Mouse (Mus musculus) forebrain, embryonic 16.5 days (tissue): ENCODE results near the gene Ppia. TPM values are rescaled to one million over a fixed set of nuclear protein-coding genes. Genes with fewer than 3 reads are reported as not detected.

Experiments
- ATAC-seq: fragments of 200-750 bp; cut with Nextera tagmentation; 2 replicates; pipeline ENCODE4 v1.8.0; 2017; ENCODE audit warnings: mild to moderate bottlenecking, moderate library complexity
- H3K27ac ChIP-seq: fragments of 300-500 bp; sonication (generic); 2 replicates; pipeline ENCODE4 v1.5.1; 2014; ENCODE audit warnings: low read length, control low read depth
- H3K27me3 ChIP-seq: fragments of 300-500 bp; sonication (generic); replicated peaks from 2 replicates; pipeline ENCODE4 v1.6.1; 2014; ENCODE audit warnings: low read length; ENCODE audit not compliant: control insufficient read depth, insufficient read depth
- H3K36me3 ChIP-seq: fragments of 300-500 bp; sonication (generic); 2 replicates; pipeline ENCODE4 v1.6.1; 2014; ENCODE audit not compliant: control insufficient read depth, insufficient read depth
- H3K4me1 ChIP-seq: fragments of 300-500 bp; sonication (generic); replicated peaks from 2 replicates; pipeline ENCODE4 v1.6.1; 2014; ENCODE audit warnings: low read length; ENCODE audit not compliant: control insufficient read depth, insufficient read depth
- H3K4me2 ChIP-seq: fragments of 300-500 bp; sonication (generic); 2 replicates; pipeline ENCODE4 v1.6.1; 2014; ENCODE audit warnings: mild to moderate bottlenecking, low read length, control low read depth
- H3K4me3 ChIP-seq: fragments of 300-500 bp; sonication (generic); replicated peaks from 2 replicates; pipeline ENCODE4 v1.5.1; 2014; ENCODE audit warnings: mild to moderate bottlenecking, low read length, control low read depth
- H3K9ac ChIP-seq: fragments of 300-500 bp; sonication (generic); replicated peaks from 2 replicates; pipeline ENCODE4 v1.6.1; 2014; ENCODE audit warnings: low read depth, low read length, control low read depth
- H3K9me3 ChIP-seq: fragments of 300-500 bp; sonication (generic); 2 replicates; pipeline ENCODE4 v1.6.1; 2016; ENCODE audit warnings: low read length; ENCODE audit not compliant: control insufficient read depth
- WGBS: fragments of 180-500 bp; shearing (Covaris S2); extraction: QIAGEN DNeasy Blood & Tissue Kit; methylation state at CpG from one replicate; pipeline ENCODE4 v1.1.7; 2014; 5-methylcytosine and 5-hydroxymethylcytosine counted together
- polyA plus RNA-seq: library from polyadenylated mRNA; unstranded; fragments of >200 nt; fragmentation: Nextera tagmentation; extraction: Ambion mirVana; gene quantifications from 2 replicates; pipeline ENCODE4 v1.2.1, GENCODE M21; 2015

Gene Ppia
- polyA plus RNA-seq, 1 experiment from 2014 or later: 3,622 TPM

DNA sequence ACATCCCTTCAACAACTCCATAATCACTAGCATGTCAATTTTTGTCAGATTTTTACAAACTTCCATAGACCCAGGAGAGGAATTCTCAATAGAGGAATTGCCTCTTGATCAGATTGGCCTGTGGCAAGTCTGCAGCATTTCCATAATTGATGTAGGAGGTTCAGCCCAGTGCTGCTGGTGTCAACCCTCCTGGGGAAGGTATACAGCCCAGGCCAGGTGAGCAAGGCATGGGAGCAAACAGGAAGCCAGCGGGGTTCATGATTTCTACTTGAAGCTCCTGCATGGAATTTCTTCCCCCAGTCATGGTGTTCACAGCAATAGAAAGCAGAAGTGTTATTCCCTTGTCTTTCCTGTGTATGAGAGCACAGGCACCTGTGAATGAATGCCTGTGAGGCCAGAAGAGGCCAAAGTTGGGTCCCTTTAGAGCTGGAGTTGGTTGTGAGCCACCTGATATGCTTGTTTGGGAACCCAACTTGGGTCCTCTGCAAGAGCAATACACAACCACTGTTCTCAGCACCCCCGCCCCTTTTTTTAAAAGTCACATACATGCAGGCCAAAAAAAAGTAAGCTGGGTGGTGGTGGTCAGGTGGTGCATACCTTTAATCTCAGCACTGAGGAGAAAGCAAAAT is 5.6 kb downstream of the Ppia start:
- no peaks in the 10 kb centered on the region for H3K9me3 ChIP-seq
- ATAC-seq: no peak
- no peak overlapping the region for H3K4me3 ChIP-seq
- H3K9ac ChIP-seq: no peak overlapping the region
- no peak overlapping the region for H3K27ac ChIP-seq
- no peaks in the 10 kb centered on the region for H3K27me3 ChIP-seq
- WGBS: 89% methylated on average over 2 of the region's 2 CpGs
- no peak overlapping the region for H3K4me2 ChIP-seq
- H3K4me1 ChIP-seq: peaks cover 13% of the 10 kb centered on the region
- peaks cover 20% of the 10 kb centered on the region for H3K36me3 ChIP-seq

DNA sequence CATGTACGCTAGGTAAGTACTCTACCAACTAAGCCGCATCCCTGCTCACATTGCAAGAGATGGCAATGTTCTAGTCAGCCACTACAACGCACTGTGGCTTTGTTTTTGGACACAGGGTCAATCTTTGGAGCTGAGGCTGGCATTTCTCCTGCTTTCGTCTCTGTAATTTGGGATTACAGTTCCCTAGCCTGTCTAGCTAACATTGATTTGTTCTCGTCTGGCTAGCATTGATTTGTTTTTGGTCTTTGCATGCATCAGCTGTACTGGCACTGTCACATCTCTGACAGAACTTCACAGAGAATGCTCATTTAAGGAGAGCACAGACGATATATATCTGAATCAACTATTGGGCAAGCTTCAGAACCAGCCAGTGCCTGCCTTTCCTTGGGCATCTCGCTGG is 14.9 kb downstream of the Ppia start:
- H3K27me3 ChIP-seq: no peaks in the 10 kb centered on the region
- H3K4me3 ChIP-seq: no peak overlapping the region
- H3K36me3 ChIP-seq: peaks cover 31% of the 10 kb centered on the region
- WGBS: 91% methylated on average over 7 of the region's 7 CpGs
- no peaks in the 10 kb centered on the region for H3K4me1 ChIP-seq
- no peak overlapping the region for H3K27ac ChIP-seq
- H3K9me3 ChIP-seq: no peaks in the 10 kb centered on the region
- no peak for ATAC-seq
- no peak overlapping the region for H3K9ac ChIP-seq
- H3K4me2 ChIP-seq: no peak overlapping the region

DNA sequence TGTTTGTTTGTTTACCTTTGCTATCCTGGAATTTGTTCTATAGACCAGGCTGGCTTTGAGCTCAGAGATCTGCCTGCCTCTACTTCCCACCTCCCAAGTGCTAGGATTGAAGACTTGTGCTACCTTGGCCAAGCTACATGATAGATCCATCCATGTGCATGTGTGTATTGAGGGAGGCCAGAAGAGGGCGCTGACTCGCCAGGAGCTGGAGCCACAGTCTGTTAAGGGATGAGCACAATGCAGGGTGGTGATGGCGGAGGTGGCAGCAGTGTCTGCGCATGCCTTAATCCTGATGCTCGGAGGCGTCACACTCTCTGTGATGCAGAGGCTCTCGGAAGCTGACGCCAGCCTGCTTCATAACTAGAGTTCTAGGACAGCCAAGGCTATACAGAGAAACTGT is 21.2 kb downstream of the Ppia start:
- ATAC-seq: 0 out of 2 replicates have a peak, but pooled peaks have one; percentile 26
- H3K4me2 ChIP-seq: no peak overlapping the region
- no peak overlapping the region for H3K27ac ChIP-seq
- no peak overlapping the region for H3K4me3 ChIP-seq
- H3K9ac ChIP-seq: no peak overlapping the region
- no peaks in the 10 kb centered on the region for H3K4me1 ChIP-seq
- 63% methylated on average over 8 of the region's 8 CpGs for WGBS
- peaks cover 19% of the 10 kb centered on the region for H3K36me3 ChIP-seq
- no peaks in the 10 kb centered on the region for H3K9me3 ChIP-seq
- H3K27me3 ChIP-seq: no peaks in the 10 kb centered on the region

DNA sequence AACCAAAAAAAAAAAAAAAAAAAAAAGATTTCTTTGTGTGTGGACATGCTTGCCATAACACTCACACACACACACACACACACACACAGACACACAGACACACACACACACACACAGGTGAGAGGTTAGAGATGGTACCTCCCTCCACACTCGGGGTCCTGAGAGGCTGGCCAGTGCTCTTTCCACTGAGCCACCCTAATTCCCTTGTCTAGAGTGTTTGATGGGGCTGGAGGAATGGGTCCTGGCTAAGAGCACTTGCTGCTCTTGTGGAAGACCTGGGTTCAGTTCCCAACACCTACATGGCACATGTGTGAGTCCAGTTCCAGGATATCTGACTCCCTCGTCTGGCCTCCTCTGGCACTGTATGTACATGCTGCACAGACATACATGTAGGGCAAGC is 22.4 kb downstream of the Ppia start:
- Histone ChIP-seq H3K4me1 (no peaks in the 10 kb centered on the region), H3K9ac (no peak overlapping the region), H3K27ac (no peak overlapping the region), H3K4me2 (no peak overlapping the region), H3K4me3 (no peak overlapping the region), H3K9me3 (no peaks in the 10 kb centered on the region), H3K27me3 (no peaks in the 10 kb centered on the region), H3K36me3 (peaks cover 15% of the 10 kb centered on the region)
- 100% methylated on average over 2 of the region's 2 CpGs for WGBS
- no peak for ATAC-seq

DNA sequence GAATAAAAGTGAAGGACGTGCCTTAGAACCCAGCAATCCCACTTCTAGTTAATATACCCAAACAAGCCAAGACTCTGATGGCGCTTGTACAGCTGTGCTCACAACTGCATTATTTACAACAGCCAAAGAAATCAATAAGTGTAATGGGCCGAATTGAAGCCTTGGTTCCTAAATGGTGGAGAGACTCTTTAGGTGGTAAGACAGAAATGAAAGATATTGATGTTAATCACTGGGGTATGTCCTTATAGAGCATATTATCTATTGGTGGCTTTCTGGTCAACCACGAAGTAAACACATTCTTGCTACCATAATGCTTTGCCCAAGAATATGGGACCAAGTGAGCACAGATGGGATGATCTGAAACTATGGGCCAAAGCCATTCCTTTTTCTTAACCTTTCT is 24.9 kb downstream of the Ppia start:
- H3K4me2 ChIP-seq: no peak overlapping the region
- peaks cover 10% of the 10 kb centered on the region for H3K36me3 ChIP-seq
- no peaks in the 10 kb centered on the region for H3K27me3 ChIP-seq
- no peak for ATAC-seq
- no peaks in the 10 kb centered on the region for H3K9me3 ChIP-seq
- H3K4me1 ChIP-seq: peaks cover 7% of the 10 kb centered on the region
- no peak overlapping the region for H3K27ac ChIP-seq
- H3K4me3 ChIP-seq: no peak overlapping the region
- no peak overlapping the region for H3K9ac ChIP-seq
- 96% methylated on average over 4 of the region's 4 CpGs for WGBS

DNA sequence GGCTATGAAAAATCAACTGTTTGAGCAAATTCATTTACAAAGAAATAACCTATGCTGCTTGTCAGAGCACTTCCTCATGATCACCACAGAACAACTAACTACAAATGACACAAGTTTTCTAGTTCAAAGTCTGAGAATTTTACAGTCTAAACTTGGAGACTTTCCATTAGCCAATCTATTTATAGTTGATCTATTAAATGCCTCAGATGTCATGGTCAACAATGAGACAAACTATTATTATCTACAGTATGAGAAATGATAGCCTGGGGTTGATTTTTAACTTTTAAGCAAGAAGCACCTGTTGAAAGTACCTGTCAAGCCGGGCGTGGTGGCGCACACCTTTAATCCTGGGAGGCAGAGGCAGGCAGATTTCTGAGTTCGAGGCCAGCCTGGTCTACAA is 27.3 kb downstream of the Ppia start:
- Histone ChIP-seq H3K4me2 (no peak overlapping the region), H3K9me3 (no peaks in the 10 kb centered on the region), H3K27ac (no peak overlapping the region), H3K36me3 (peaks cover 2% of the 10 kb centered on the region; the same call in 1 of the 2 replicates), H3K4me1 (peaks cover 7% of the 10 kb centered on the region), H3K9ac (no peak overlapping the region), H3K27me3 (no peaks in the 10 kb centered on the region), H3K4me3 (no peak overlapping the region)
- WGBS: 95% methylated on average over 4 of the region's 4 CpGs
- no peak for ATAC-seq

DNA sequence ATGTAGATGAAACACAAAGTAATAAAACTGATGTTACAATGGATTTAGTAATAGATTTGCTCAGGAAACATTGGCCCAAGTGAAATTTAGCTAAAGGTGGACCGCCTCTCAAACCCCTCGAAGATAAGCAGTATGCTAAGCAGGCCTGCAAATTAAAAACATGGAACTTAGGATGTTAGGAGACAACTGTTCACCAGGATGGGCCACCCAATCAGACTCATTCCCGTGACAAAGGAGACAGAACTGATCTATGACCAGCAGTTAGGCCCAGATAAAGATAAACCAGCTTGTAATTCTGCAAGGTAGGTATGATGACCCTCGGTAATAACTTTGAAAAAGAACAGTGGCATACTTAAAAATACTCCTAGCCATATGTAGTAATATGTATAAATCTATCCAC is 27.9 kb downstream of the Ppia start:
- Histone ChIP-seq H3K9ac (peak overlapping the region; percentile 81), H3K4me2 (peak overlapping the region; percentile 82), H3K36me3 (no peaks in the 10 kb centered on the region; the same call in 1 of the 2 replicates), H3K9me3 (no peaks in the 10 kb centered on the region), H3K4me1 (peaks cover 7% of the 10 kb centered on the region), H3K4me3 (peak overlapping the region; percentile 79), H3K27ac (no peak overlapping the region), H3K27me3 (no peaks in the 10 kb centered on the region)
- WGBS: 54% methylated on average over 4 of the region's 4 CpGs
- no peak for ATAC-seq

DNA sequence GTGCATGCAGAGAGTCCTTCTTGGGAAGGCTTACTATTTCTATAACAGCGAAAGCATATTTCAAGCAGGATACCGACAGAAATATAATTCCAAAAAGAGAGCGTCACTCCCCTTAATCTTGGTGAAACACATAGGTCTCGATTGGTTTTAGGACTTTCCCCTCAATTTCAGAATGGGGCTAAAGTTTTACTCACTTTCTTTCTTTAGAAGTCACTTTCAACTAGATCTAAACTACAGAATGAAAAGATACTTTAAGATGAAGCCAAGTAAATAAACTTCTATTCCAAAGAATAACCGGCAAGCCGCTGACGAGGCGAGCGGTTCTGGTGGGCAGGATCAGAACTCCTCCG is 28.5 kb downstream of the Ppia start:
- WGBS: under 1% methylated on average over 10 of the region's 10 CpGs
- peaks cover 7% of the 10 kb centered on the region for H3K4me1 ChIP-seq
- ATAC-seq: no peak

DNA sequence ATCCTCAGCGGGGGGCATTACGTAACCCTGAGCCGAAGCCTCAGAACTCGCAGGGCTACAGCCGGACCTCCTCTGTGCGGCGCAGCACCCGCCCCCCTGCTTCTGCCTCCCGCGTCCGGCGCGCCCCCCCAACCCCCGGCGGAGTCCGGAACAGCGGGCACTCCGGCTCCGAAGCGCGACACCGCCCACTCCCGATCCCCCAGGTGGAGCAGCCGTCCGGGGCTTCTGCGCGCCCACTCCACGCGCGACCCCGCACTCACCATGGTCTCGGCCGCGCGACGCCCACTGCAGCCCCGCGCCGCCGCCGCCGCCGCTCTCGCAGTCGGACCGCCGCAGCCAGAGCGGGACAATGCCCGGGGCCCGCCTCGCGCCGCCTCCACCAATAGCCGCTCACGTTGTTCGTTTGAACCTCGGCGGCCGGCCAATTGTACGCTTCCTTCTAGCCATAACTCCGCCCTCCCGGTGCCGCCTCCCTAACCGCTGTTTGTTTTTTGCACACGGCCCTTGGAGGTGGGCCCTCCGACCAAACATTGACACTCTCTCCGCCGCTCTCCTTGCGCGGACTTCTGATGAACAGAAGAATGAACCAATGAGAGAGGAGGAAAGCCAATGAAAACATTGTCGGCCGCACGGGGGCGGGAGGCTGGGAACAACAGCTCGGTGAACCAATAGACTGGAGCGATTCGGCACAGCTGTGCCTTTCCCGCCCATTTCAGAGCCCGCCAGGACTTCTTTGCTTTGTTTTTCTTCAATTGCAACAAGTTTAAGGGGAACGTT is 29.0 kb downstream of the Ppia start, which contains the start of gene H2afv:
H2afv (minus strand) TSS at position 367 of the 777 bp plus-strand sequence.
- ATAC-seq: peak; percentile 99
- peak within 1 kb of the TSS; percentile 82 for H3K4me2 ChIP-seq
- under 1% methylated on average over 78 of the region's 80 CpGs for WGBS
- H3K9me3 ChIP-seq: no peaks in the 10 kb centered on the region
- peak within 1 kb of the TSS; percentile 79 for H3K4me3 ChIP-seq
- peak within 1 kb of the TSS; percentile 81 for H3K9ac ChIP-seq
- peaks cover 7% of the 10 kb centered on the region for H3K4me1 ChIP-seq
- no peaks in the 10 kb centered on the region for H3K27me3 ChIP-seq
- no peaks in the 10 kb centered on the region; the same call in 1 of the 2 replicates for H3K36me3 ChIP-seq
- peak within 1 kb of the TSS; percentile 93 for H3K27ac ChIP-seq

More for the DNA sequence above, 28.5 kb downstream of the Ppia start:
- Histone ChIP-seq H3K27me3 (no peaks in the 10 kb centered on the region), H3K9ac (peak overlapping the region; percentile 81), H3K4me2 (peak overlapping the region; percentile 82), H3K9me3 (no peaks in the 10 kb centered on the region), H3K27ac (peak overlapping the region; percentile 93), H3K36me3 (no peaks in the 10 kb centered on the region; the same call in 1 of the 2 replicates), H3K4me3 (peak overlapping the region; percentile 79)
